Mouse (Mus musculus): ENCODE results near the gene Ino80.

DNA sequence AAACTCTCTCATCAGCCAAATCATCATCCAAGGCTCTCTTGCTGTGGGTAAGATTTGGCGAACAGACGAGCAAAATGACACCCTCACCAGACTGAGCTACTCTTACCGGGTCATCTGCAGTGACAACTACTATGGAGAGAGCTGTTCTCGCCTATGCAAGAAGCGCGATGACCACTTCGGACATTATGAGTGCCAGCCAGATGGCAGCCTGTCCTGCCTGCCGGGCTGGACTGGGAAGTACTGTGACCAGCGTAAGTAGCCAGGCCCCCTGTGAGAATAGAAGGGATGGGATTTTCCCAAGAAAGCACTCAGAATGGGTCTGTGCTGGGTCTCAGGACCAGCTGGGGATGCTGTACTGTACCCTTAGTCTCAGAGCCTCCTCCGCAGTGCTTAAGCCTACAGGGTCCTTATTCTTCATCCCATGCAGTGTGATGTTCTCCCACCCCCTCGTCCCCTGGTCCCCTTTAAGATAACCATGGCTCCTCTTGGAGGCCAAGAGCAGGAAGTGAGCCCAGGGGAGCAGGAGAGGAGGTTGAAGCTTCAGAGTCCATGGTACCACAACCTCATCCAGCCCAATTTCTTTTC is 149.5 kb downstream of the Ino80 start:
- TF ChIP-seq CTCF (IDR thresholded peaks at IDR 0.05) (no peak), EP300 (IDR thresholded peaks at IDR 0.05) (no peak)
